Mouse (Mus musculus) forebrain, embryonic 10.5 days (tissue): ENCODE data around the gene Mettl3. TPM values are rescaled to one million over a fixed set of nuclear protein-coding genes. Genes with fewer than 3 reads are reported as not detected.
"Not testable (repeated sequence)": the region's sequence is repeated elsewhere in the genome, so short reads cannot be mapped to it uniquely, and the experiment has no call there.

ENCODE experiments used
- DNase-seq: peaks from one replicate; pipeline ENCODE4 v3.0.0-alpha.2; 2017; ENCODE audit warnings: low spot score; ENCODE audit errors: extremely low spot score
- H3K27ac ChIP-seq: fragments of 300-500 bp; sonication (generic); 2 replicates; pipeline ENCODE4 v1.5.1; 2016; ENCODE audit warnings: mild to moderate bottlenecking
- H3K27me3 ChIP-seq: fragments of 300-500 bp; sonication (generic); 2 replicates; pipeline ENCODE4 v1.6.1; 2016; ENCODE audit warnings: mild to moderate bottlenecking; ENCODE audit not compliant: poor library complexity, severe bottlenecking
- H3K36me3 ChIP-seq: fragments of 300-500 bp; sonication (generic); replicated peaks from 2 replicates; pipeline ENCODE4 v1.6.1; 2016; ENCODE audit warnings: mild to moderate bottlenecking, moderate library complexity
- H3K4me1 ChIP-seq: fragments of 300-500 bp; sonication (generic); 2 replicates; pipeline ENCODE4 v1.6.1; 2016
- H3K4me3 ChIP-seq: fragments of 300-500 bp; sonication (generic); 2 replicates; pipeline ENCODE4 v1.5.1; 2016; ENCODE audit warnings: mild to moderate bottlenecking, moderate library complexity
- H3K9me3 ChIP-seq: fragments of 300-500 bp; sonication (generic); 2 replicates; pipeline ENCODE4 v1.6.1; 2016; ENCODE audit warnings: mild to moderate bottlenecking, moderate library complexity
- WGBS: fragments of 180-500 bp; shearing (Covaris S2); methylation state at CpG from one replicate; pipeline ENCODE4 v1.1.7; 2016; 5-methylcytosine and 5-hydroxymethylcytosine counted together
- polyA plus RNA-seq: library from polyadenylated mRNA; unstranded; fragments of >200 nt; fragmentation: Nextera tagmentation; extraction: Ambion mirVana; gene quantifications from 2 replicates; pipeline ENCODE4 v1.2.1, GENCODE M21; 2016

The Mettl3 gene
- polyA plus RNA-seq, 1 experiment from 2014 or later = 64.4 TPM

DNA sequence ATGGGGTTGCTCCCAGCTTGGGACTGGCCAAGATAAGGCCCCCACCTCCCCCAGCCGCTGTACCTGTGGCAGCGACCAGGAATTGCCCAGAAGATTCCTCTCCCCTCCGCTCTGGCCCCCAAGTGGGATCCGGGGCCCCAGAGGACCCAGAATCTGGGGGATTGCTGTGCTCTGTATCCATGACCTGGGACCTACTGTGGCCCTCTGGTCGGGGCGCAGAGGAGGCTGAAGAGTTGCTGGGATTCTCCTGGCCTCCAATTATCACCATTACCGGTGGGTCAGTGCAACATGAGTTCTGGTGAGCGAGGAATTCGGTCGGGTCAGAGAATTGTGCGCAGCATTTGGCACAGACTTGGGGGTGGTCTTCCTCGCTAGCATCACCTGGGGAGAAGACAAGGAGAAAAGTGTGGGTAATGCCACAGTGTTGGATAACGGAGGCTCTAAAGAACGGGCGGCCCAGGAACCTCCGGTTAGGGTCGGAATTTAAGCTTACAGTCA lies 10.4 kb upstream of the Mettl3 start:
- no peak for DNase-seq
- Histone ChIP-seq H3K4me3 (peak overlapping the region; percentile 69), H3K36me3 (peaks cover 73% of the 10 kb centered on the region), H3K27ac (peak overlapping the region; percentile 94), H3K27me3 (no peaks in the 10 kb centered on the region), H3K4me1 (peaks cover 65% of the 10 kb centered on the region), H3K9me3 (peaks cover 28% of the 10 kb centered on the region; the same call in 1 of the 2 replicates)
- 10% methylated on average over 17 of the region's 17 CpGs for WGBS

DNA sequence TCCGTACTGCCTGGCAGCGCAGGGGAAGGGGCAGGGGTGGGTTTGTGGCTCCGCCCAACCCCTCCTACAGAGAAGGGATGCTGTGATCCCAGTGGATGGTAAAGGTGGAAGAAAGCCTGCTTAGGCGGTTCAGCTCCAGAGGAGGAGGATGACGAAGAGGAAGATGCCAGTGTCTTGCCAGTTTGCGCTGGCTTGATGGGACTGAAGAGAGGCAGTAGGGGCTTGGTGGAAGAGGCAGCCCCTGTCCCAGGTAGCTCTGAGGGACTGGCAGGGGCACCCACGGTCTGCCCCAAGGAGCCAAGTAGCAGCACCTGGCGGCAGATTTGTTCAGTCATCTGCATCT lies 9.9 kb upstream of the Mettl3 start:
- 50% methylated on average over 8 of the region's 8 CpGs for WGBS
- peaks cover 28% of the 10 kb centered on the region; the same call in 1 of the 2 replicates for H3K9me3 ChIP-seq
- peaks cover 75% of the 10 kb centered on the region for H3K36me3 ChIP-seq
- H3K4me1 ChIP-seq = peaks cover 65% of the 10 kb centered on the region
- no peaks in the 10 kb centered on the region for H3K27me3 ChIP-seq
- DNase-seq = no peak
- peak overlapping the region; percentile 69 for H3K4me3 ChIP-seq
- H3K27ac ChIP-seq = peak overlapping the region; percentile 94

GRCm38 (mm10) chr14:52313931-52314807 lies 9.2 kb upstream of the Mettl3 start:
- WGBS = 86% methylated on average over 26 of the region's 26 CpGs
- DNase-seq = no peak
- Histone ChIP-seq H3K4me3 (peak overlapping the region; percentile 69), H3K9me3 (peaks cover 28% of the 10 kb centered on the region; the same call in 1 of the 2 replicates), H3K27me3 (no peaks in the 10 kb centered on the region), H3K4me1 (peaks cover 60% of the 10 kb centered on the region), H3K27ac (peak overlapping the region; percentile 94), H3K36me3 (peaks cover 75% of the 10 kb centered on the region)

DNA sequence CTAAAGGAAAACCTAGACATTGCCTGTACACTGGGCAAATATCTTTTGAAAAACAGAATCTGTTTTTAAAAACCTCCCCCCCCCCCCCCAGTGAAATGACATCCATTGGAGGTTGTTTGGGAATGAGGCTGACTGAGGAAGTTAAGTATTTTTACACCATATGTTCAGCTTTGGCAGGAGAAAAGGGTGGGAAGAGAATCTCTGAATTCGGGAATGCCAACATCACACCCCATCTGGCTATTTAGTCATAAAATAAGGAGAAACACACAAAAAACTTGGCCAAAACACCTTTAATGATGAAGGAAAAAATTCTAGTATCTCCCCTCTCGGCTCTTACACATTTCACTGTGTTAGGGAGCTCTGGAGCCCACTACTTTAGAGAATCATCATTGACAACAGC lies 6.0 kb upstream of the Mettl3 start:
- Histone ChIP-seq H3K4me3 (0 out of 2 replicates have a peak overlapping the region, but pooled peaks have one; percentile 3), H3K27ac (no peak overlapping the region), H3K27me3 (no peaks in the 10 kb centered on the region), H3K36me3 (peaks cover 79% of the 10 kb centered on the region), H3K4me1 (peaks cover 44% of the 10 kb centered on the region), H3K9me3 (peaks cover 28% of the 10 kb centered on the region; the same call in 1 of the 2 replicates)
- WGBS = 92% methylated on average over 2 of the region's 2 CpGs
- DNase-seq = no peak

- H3K27ac ChIP-seq = not testable (repeated sequence)
- peaks cover 76% of the 10 kb centered on the region for H3K36me3 ChIP-seq
- 95% methylated on average over 6 of the region's 6 CpGs for WGBS
Observed at GRCm38 (mm10) chr14:52310343-52310742, 5.4 kb upstream of the Mettl3 start.

GRCm38 (mm10) chr14:52306100-52306499 lies 1.2 kb upstream of the Mettl3 start:
- peaks cover 34% of the 10 kb centered on the region for H3K36me3 ChIP-seq
- no peak overlapping the region; the same call in 1 of the 2 replicates for H3K4me3 ChIP-seq
- H3K27ac ChIP-seq = peak overlapping the region; percentile 95; the same call in 1 of the 2 replicates
- H3K27me3 ChIP-seq = no peaks in the 10 kb centered on the region
- peaks cover 17% of the 10 kb centered on the region for H3K4me1 ChIP-seq
- H3K9me3 ChIP-seq = 0 out of 2 replicates have a peak, but pooled peaks cover 7% of the 10 kb centered on the region
- WGBS = 95% methylated on average over 2 of the region's 2 CpGs
- no peak for DNase-seq

More at GRCm38 (mm10) chr14:52310343-52310742, 5.4 kb upstream of the Mettl3 start:
- H3K4me3 ChIP-seq, DNase-seq, H3K27me3 ChIP-seq: not testable (repeated sequence)
- peaks cover 42% of the 10 kb centered on the region for H3K4me1 ChIP-seq
- H3K9me3 ChIP-seq = peaks cover 28% of the 10 kb centered on the region; the same call in 1 of the 2 replicates

GRCm38 (mm10) chr14:52303517-52303916 lies 1.4 kb downstream of the Mettl3 start:
- H3K27me3 ChIP-seq, DNase-seq, H3K9me3 ChIP-seq, H3K27ac ChIP-seq: not testable (repeated sequence)
- peak overlapping the region; percentile 80; the same call in 1 of the 2 replicates for H3K4me3 ChIP-seq
- H3K36me3 ChIP-seq = peaks cover 33% of the 10 kb centered on the region
- 90% methylated on average over 3 of the region's 3 CpGs for WGBS
- H3K4me1 ChIP-seq = peaks cover 17% of the 10 kb centered on the region

DNA sequence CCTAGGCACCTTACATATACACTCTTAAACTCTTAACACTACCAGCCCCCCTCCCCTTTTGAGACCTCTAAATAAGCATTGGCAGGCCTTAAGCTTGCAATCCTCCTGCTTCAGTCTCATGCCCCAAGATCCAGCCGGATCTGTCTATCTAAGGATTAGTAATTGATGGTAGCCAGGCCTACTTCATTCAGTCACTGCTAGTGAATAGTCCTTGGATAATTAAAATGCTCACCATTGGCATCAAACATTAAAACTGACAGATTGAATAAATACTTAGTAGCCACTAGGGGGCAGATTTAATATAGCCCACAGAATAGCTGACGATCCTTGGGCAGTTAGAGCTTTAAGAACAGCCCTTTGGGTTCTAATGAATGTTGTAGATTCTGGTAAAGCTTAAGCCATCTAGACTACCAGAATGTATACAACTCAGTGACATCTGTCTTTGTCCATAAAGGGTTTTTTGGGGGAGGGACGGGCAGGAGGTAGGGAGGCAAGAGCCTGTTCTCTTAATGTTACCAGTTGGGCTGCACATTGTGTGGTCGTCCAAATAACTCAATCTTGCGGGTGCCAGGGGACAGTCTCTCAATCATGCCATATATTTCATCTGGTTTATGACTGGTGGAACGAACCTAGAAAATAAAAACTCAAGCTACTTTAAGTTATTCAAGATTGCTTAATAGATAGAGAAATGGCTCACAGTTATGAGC lies 9.2 kb downstream of the Mettl3 start:
- H3K4me3 ChIP-seq = no peak overlapping the region
- no peak for DNase-seq
- H3K27ac ChIP-seq = no peak overlapping the region
- peaks cover 99% of the 10 kb centered on the region for H3K36me3 ChIP-seq
- WGBS = 77% methylated on average over 6 of the region's 6 CpGs
- no peaks in the 10 kb centered on the region for H3K9me3 ChIP-seq
- H3K4me1 ChIP-seq = no peaks in the 10 kb centered on the region
- H3K27me3 ChIP-seq = no peaks in the 10 kb centered on the region

DNA sequence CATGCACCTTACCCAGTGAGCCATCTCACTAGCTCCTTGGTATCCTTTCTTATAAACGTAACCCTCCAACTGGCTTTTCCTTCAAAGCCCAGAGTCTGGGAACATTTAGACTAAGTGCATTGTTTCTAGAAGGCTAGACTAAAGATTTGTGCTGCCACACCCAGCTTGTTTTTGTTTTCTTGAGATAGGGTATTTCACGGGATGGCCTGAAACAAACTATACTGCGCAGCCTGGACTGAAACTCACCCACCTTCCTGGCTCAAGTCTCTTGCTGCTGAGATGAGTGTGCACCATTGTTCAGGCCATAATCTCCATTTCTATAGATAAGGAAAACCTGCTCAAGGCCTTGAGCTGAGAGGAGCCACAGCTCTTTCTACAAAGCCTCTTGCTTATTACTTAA lies 20.7 kb downstream of the Mettl3 start:
- Histone ChIP-seq H3K27me3 (no peaks in the 10 kb centered on the region), H3K4me3 (no peak overlapping the region), H3K9me3 (no peaks in the 10 kb centered on the region), H3K36me3 (peaks cover 53% of the 10 kb centered on the region), H3K4me1 (peaks cover 8% of the 10 kb centered on the region), H3K27ac (no peak overlapping the region)
- no peak for DNase-seq
- WGBS = 93% methylated on average over 3 of the region's 3 CpGs

- Histone ChIP-seq H3K4me3 (no peak overlapping the region), H3K27ac (no peak overlapping the region), H3K27me3 (no peaks in the 10 kb centered on the region), H3K4me1 (peaks cover 9% of the 10 kb centered on the region), H3K36me3 (peaks cover 48% of the 10 kb centered on the region), H3K9me3 (no peaks in the 10 kb centered on the region)
- WGBS = 98% methylated on average over 5 of the region's 5 CpGs
- no peak for DNase-seq
Observed at GRCm38 (mm10) chr14:52283629-52284028, 21.3 kb downstream of the Mettl3 start.

- H3K27ac ChIP-seq = peak overlapping the region; percentile 87
- peaks cover 17% of the 10 kb centered on the region for H3K4me1 ChIP-seq
Observed at GRCm38 (mm10) chr14:52279747-52280120, 25.2 kb downstream of the Mettl3 start.

DNA sequence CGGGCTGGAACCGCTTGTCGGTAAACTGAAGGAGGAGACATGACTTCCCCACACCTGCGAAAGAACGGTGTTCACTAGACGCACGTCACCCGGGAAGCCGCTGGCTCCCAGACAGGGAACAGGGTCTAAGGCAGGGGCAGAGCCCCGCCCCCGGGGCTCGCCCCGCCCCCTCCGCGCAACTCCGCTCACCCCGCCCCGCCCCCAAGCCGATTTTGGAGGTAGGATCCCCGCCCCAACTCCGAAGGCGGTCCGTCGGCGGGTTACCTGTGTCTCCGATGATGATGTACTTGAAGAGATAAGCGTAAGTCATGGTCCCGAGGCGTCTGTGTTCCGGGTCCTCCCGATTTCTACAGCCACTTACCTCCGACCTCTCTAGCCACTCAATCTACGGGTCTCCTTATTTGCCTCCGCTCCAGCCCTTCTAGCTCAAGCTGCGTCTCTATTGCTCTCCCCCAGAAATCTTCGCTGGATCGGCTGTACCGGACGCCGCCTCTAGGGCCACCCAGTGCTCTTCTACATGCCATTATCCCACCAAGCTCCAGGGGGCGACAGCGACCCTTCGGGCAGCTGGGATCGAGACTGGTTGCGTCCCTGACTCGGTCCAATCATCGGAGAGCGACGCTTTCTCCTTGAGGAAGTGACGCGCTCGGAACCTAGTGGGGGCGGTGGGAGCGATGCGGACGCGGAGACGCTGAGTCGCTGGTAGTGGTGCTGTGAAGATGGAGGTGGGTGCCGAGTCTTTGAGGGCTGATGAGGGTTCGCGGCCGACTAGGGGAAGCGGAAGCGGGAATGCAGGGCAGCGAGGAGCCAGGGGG lies 25.8 kb downstream of the Mettl3 start, which contains the start of the genes Tox4 and Rab2b:
Gene Tox4 (plus strand): TSS at position 215 of the 815 bp plus-strand sequence.
Gene Rab2b (minus strand): TSS at position 614 of the 815 bp plus-strand sequence.
- no peaks in the 10 kb centered on the region for H3K27me3 ChIP-seq
- peak within 1 kb of the TSS; percentile 89 for H3K4me3 ChIP-seq
- peak within 1 kb of the TSS; percentile 87 for H3K27ac ChIP-seq
- WGBS = under 1% methylated on average over 66 of the region's 66 CpGs
- DNase-seq = peak; percentile 99
- no peaks in the 10 kb centered on the region for H3K9me3 ChIP-seq
- H3K4me1 ChIP-seq = peaks cover 17% of the 10 kb centered on the region
- H3K36me3 ChIP-seq = peaks cover 21% of the 10 kb centered on the region

More at GRCm38 (mm10) chr14:52279747-52280120, 25.2 kb downstream of the Mettl3 start:
- Histone ChIP-seq H3K36me3 (peaks cover 22% of the 10 kb centered on the region), H3K4me3 (peak overlapping the region; percentile 89), H3K9me3 (no peaks in the 10 kb centered on the region), H3K27me3 (no peaks in the 10 kb centered on the region)
- DNase-seq = no peak
- 2% methylated on average over 21 of the region's 21 CpGs for WGBS
